Mouse (Mus musculus) embryonic facial prominence, embryonic 12.5 days (tissue): ENCODE results near the gene Tmem120b. TPM values are rescaled to one million over a fixed set of nuclear protein-coding genes. Genes with fewer than 3 reads are reported as not detected.

Experiments
- ATAC-seq: fragments of 200-750 bp; cut with Nextera tagmentation; 2 replicates; pipeline ENCODE4 v1.8.0; 2017; ENCODE audit not compliant: insufficient number of reproducible peaks, insufficient read depth, low FRiP score, low TSS enrichment
- H3K27ac ChIP-seq: fragments of 300-500 bp; sonication (generic); 2 replicates; pipeline ENCODE4 v1.5.1; 2016; ENCODE audit warnings: mild to moderate bottlenecking
- H3K27me3 ChIP-seq: fragments of 300-500 bp; sonication (generic); 2 replicates; pipeline ENCODE4 v1.6.1; 2016; ENCODE audit warnings: mild to moderate bottlenecking, moderate library complexity
- H3K36me3 ChIP-seq: fragments of 300-500 bp; sonication (generic); 2 replicates; pipeline ENCODE4 v1.6.1; 2016; ENCODE audit warnings: mild to moderate bottlenecking
- H3K4me1 ChIP-seq: fragments of 300-500 bp; sonication (generic); 2 replicates; pipeline ENCODE4 v1.6.1; 2016
- H3K4me2 ChIP-seq: fragments of 300-500 bp; sonication (generic); replicated peaks from 2 replicates; pipeline ENCODE4 v1.6.1; 2016; ENCODE audit warnings: mild to moderate bottlenecking, moderate library complexity
- H3K4me3 ChIP-seq: fragments of 300-500 bp; sonication (generic); 2 replicates; pipeline ENCODE4 v1.5.1; 2016; ENCODE audit warnings: mild to moderate bottlenecking
- H3K9ac ChIP-seq: fragments of 300-500 bp; sonication (generic); 2 replicates; pipeline ENCODE4 v1.6.1; 2016; ENCODE audit warnings: mild to moderate bottlenecking, moderate library complexity
- H3K9me3 ChIP-seq: fragments of 300-500 bp; sonication (generic); 2 replicates; pipeline ENCODE4 v1.6.1; 2016; ENCODE audit warnings: mild to moderate bottlenecking, moderate library complexity
- WGBS: fragments of 180-500 bp; shearing (Covaris S2); methylation state at CpG from one replicate; pipeline ENCODE4 v1.1.7; 2016; 5-methylcytosine and 5-hydroxymethylcytosine counted together
- polyA plus RNA-seq: library from polyadenylated mRNA; unstranded; fragments of >200 nt; fragmentation: Nextera tagmentation; extraction: Ambion mirVana; gene quantifications from 2 replicates; pipeline ENCODE4 v1.2.1, GENCODE M21; 2016

Gene Tmem120b
- polyA plus RNA-seq, 1 experiment from 2014 or later, result 14.8 TPM

GRCm38 (mm10) chr5:123138953-123139721 is 70.9 kb downstream of the Tmem120b start:
- under 1% methylated on average over 39 of the region's 39 CpGs for WGBS

DNA sequence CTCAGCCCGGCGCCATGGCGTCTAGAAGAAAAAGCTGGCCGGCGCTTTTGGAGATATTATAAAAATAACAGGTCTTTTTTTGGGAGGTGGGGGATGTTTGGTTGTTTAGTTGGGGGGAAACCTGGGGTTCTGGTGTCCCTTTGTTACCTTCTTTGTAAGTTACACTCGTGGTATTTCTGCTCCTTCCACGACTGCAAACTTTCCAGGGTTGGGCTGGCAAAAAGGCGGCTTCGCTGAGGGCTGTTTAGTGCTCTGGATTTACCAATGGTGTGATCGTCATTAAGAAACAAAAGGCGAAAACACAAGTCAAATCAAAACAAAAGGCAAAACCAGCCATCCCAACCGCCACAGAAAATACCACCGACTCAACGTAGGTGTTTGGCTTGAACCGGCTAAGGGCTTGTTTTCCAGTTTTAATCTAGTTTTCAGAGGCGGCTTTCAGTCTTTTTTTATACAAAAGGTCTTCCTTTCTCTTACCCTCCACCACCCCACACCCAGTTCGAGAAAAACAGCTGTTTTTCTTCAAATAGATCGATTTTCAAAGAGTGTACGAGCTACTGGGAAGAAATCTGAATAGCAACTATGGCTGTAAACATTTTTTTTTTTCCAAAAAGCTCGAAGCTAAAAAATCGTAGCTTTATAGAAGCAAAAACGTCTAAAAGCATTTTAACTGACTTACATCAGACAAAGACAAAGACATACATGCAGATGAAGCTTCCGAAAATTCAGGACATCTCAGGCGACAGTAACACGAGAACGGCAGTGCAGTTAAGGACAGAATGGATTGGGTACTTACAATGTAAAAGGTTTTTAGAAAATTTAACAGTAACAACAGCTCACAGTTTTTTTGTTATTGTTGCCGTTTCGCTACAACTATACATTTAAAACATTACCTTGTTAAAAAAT is 71.8 kb downstream of the Tmem120b start:
- peak overlapping the region; percentile 100 for H3K9ac ChIP-seq
- peaks cover 48% of the 10 kb centered on the region for H3K4me1 ChIP-seq
- no peaks in the 10 kb centered on the region for H3K9me3 ChIP-seq
- H3K27me3 ChIP-seq, result no peaks in the 10 kb centered on the region
- peak overlapping the region; percentile 71 for H3K4me3 ChIP-seq
- under 1% methylated on average over 28 of the region's 28 CpGs for WGBS
- peak overlapping the region; percentile 99 for H3K4me2 ChIP-seq
- peaks cover 10% of the 10 kb centered on the region; the same call in 1 of the 2 replicates for H3K36me3 ChIP-seq
- no peak for ATAC-seq
- H3K27ac ChIP-seq, result peak overlapping the region; percentile 100

More at GRCm38 (mm10) chr5:123138953-123139721, 70.9 kb downstream of the Tmem120b start:
- peak overlapping the region; percentile 100 for H3K9ac ChIP-seq
- peaks cover 13% of the 10 kb centered on the region; the same call in 1 of the 2 replicates for H3K36me3 ChIP-seq
- H3K4me3 ChIP-seq, result peak overlapping the region; percentile 71
- H3K4me1 ChIP-seq, result peaks cover 48% of the 10 kb centered on the region
- H3K4me2 ChIP-seq, result peak overlapping the region; percentile 99
- no peak for ATAC-seq
- no peaks in the 10 kb centered on the region for H3K9me3 ChIP-seq
- peak overlapping the region; percentile 100 for H3K27ac ChIP-seq
- no peaks in the 10 kb centered on the region for H3K27me3 ChIP-seq

DNA sequence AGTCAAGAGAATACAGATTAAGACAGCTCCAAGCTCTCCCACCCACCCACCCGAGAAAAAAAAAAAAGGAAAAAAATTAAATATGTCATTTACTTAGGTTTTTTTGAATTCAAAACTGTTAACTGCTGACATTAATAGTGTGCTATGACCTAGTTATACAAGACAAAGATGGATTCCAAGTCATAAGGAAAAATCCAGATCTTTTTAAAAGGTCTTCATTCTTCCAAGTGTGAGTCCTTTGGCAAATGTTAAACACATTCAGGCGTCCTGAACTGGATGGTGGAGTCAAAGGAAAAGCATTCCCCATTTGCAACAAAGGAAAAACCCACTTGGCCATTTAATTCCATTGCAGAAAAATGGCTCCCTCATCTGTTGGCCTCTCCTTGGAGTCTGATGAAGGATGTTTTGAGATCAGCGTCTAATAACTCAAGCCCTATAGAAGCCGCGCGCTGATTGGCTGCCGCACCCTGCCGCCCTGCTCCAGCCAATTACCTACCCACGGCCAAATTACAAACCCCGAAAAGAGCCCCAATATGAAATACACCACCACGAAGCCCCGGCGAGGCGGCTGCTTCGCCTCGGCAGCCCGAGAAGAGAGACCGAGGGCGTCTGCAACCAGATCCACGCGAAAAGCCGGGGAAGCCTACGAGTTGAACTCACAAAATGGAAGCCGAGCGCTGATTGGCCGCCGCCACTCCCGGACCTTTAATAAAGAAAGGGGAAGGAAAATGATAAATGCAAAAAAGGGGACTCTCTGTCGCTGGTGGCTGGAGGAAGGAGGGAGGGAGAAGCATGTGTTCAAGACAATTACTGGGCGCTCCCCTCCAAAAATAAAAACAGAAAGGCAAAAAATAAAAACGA is 72.7 kb downstream of the Tmem120b start:
- WGBS, result under 1% methylated on average over 31 of the region's 31 CpGs
- Histone ChIP-seq H3K4me2 (peak overlapping the region; percentile 99), H3K27ac (peak overlapping the region; percentile 100), H3K4me3 (peak overlapping the region; percentile 97), H3K27me3 (no peaks in the 10 kb centered on the region), H3K9ac (peak overlapping the region; percentile 100), H3K36me3 (0 out of 2 replicates have a peak, but pooled peaks cover 7% of the 10 kb centered on the region), H3K9me3 (no peaks in the 10 kb centered on the region), H3K4me1 (peaks cover 48% of the 10 kb centered on the region)
- ATAC-seq, result peak; percentile 54

GRCm38 (mm10) chr5:123141555-123142160 is 73.4 kb downstream of the Tmem120b start:
- H3K36me3 ChIP-seq, result peaks cover 12% of the 10 kb centered on the region
- H3K9ac ChIP-seq, result peak overlapping the region; percentile 100
- WGBS, result under 1% methylated on average over 29 of the region's 38 CpGs
- peak overlapping the region; percentile 100 for H3K27ac ChIP-seq
- no peaks in the 10 kb centered on the region for H3K9me3 ChIP-seq
- no peaks in the 10 kb centered on the region for H3K27me3 ChIP-seq
- peak overlapping the region; percentile 99 for H3K4me2 ChIP-seq
- peak overlapping the region; percentile 97 for H3K4me3 ChIP-seq
- H3K4me1 ChIP-seq, result peaks cover 47% of the 10 kb centered on the region
- no peak for ATAC-seq

DNA sequence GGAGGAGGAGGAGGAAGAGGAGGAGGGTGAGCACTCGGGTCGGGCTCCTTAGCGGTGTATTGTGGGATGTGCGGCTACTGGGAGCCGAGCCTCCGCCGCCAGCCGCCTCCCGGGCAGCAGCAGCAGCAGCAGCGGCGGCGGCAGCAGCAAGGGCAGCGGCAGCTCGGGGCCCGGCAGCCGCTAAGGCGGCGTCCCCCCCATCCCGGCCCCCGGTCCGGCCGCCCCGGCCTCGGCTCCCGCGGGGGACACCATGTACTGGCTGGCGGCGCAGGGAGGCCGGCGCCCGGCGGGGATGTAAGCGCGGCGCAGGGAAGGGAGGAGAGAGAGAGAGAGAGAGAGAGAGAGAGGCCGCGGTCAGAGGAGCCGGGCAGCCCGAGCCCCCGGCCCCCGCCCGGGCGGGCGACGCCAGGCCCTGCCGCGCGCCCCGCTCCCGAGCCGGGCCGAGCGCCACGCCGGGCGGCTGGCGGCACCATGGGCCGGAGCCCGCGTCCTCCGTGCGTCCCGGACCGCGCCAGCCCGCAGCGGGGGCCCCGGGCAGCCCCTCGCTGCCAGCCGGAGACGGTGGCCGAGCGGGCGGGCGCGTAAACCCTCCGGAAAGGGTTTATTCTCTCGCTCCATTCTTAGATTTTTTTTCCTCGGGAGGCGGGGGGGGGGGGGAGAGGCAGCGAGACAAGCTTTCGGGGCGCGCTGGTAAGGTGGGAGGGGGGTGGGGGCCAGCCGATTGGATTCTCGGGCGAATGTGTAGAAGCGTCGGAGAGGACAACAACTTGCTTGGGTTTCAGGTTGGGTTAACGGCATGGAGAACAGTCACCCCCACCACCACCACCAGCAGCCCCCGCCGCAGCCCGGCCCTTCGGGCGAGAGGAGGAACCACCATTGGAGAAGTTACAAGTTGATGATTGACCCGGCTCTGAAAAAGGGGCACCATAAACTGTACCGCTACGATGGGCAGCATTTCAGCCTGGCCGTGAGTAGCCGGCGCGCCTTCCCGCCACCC is 74.2 kb downstream of the Tmem120b start, which contains the start of gene Setd1b:
TSS of gene Setd1b (plus strand) at position 33 of the 997 bp plus-strand sequence.
- Histone ChIP-seq H3K4me3 (peak within 1 kb of the TSS; percentile 97), H3K4me1 (peaks cover 39% of the 10 kb centered on the region), H3K9me3 (no peaks in the 10 kb centered on the region), H3K4me2 (peak within 1 kb of the TSS; percentile 99), H3K27me3 (no peaks in the 10 kb centered on the region), H3K27ac (peak within 1 kb of the TSS; percentile 100), H3K36me3 (peaks cover 20% of the 10 kb centered on the region), H3K9ac (peak within 1 kb of the TSS; percentile 100)
- WGBS, result under 1% methylated on average over 68 of the region's 103 CpGs
- no peak; the same call in 1 of the 2 replicates for ATAC-seq

DNA sequence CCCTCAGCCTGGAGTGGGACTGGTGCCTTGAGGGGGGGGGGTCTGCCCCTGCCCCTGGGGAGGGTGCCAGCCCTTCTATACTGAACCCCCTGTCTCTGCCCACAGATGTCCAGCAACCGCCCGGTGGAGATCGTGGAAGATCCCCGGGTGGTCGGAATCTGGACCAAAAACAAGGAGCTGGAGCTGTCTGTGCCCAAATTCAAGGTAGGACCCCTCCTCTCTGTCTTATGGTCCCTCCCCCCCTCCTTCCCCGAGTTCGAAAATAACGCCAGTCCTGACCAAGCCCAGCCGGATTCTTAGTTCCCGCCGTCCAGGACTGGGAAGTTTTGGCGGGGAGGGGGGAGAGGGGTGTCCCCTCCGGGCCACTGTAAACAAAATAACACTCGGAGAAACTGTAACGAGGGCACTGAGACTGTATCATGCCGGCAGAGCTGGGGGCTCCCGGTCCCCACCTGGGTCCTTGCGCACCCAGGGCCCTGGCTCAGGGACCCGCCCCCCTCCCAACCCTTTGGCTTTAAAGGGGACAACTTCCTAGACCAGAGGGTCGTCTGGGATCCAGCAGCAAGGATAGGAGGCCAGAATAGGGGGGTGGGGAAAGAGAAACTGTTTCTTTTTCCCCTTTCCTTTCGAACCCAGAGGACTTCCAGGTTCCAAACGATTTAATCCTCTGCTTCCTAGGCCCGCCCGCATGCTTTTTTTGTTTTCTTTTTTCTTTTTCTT is 75.2 kb downstream of the Tmem120b start:
- peak; percentile 4; the same call in 1 of the 2 replicates for ATAC-seq
- under 1% methylated on average over 24 of the region's 24 CpGs for WGBS
- H3K27ac ChIP-seq, result peak overlapping the region; percentile 100
- peak overlapping the region; percentile 99 for H3K4me2 ChIP-seq
- peaks cover 35% of the 10 kb centered on the region for H3K4me1 ChIP-seq
- H3K4me3 ChIP-seq, result peak overlapping the region; percentile 97
- no peaks in the 10 kb centered on the region for H3K27me3 ChIP-seq
- peak overlapping the region; percentile 100 for H3K9ac ChIP-seq
- H3K36me3 ChIP-seq, result peaks cover 30% of the 10 kb centered on the region
- no peaks in the 10 kb centered on the region for H3K9me3 ChIP-seq

DNA sequence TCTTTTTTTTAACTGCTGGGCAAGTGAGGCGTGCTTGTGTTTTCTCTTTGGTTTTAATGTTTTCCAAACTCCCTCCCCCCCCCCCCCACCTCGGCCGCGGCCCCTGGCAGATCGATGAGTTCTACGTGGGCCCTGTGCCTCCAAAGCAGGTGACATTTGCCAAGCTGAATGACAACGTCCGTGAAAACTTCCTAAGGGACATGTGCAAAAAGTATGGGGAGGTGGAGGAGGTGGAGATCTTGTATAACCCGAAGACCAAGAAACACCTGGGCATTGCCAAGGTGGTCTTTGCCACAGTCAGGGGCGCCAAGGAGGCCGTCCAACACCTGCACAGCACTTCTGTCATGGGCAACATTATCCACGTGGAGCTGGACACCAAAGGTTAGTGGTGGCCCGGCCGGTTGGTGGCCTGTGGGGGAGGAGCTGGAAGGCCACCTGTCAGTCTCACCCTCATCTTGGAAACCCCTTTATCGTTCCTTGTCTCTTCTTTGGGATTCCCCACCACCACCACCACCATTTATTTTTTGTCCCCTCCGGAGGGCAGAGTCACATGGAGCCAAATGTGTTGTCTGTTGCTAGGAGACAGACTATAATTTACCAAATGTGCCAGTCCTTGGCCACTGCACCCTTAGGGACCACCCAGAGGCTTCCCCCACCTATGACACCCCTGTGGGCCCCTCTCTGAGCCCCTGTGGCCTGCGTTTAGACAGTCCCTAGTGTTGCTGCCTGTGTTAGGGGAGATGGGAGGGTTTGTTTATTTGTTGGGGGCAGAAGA is 75.9 kb downstream of the Tmem120b start:
- H3K4me1 ChIP-seq, result peaks cover 42% of the 10 kb centered on the region
- peak overlapping the region; percentile 100 for H3K27ac ChIP-seq
- no peaks in the 10 kb centered on the region for H3K27me3 ChIP-seq
- WGBS, result 4% methylated on average over 17 of the region's 17 CpGs
- H3K4me3 ChIP-seq, result peak overlapping the region; percentile 97
- ATAC-seq, result no peak
- peaks cover 37% of the 10 kb centered on the region for H3K36me3 ChIP-seq
- H3K9ac ChIP-seq, result peak overlapping the region; percentile 100
- peak overlapping the region; percentile 99 for H3K4me2 ChIP-seq
- no peaks in the 10 kb centered on the region for H3K9me3 ChIP-seq

- Histone ChIP-seq H3K9me3 (no peaks in the 10 kb centered on the region), H3K4me3 (peak overlapping the region; percentile 97), H3K4me1 (peaks cover 49% of the 10 kb centered on the region), H3K4me2 (peak overlapping the region; percentile 99), H3K9ac (peak overlapping the region; percentile 100), H3K36me3 (peaks cover 40% of the 10 kb centered on the region), H3K27ac (no peak overlapping the region), H3K27me3 (no peaks in the 10 kb centered on the region)
- 35% methylated on average over 20 of the region's 20 CpGs for WGBS
- no peak for ATAC-seq
These were observed 76.8 kb downstream of the Tmem120b start for GRCm38 (mm10) chr5:123144746-123145590.
